Mouse (Mus musculus) megakaryocyte, embryonic 14.5 days (primary cell): ENCODE measurements at regions not wholly inside any gene's neighbourhood (a gene's known extent, or its start where the extent isn't known, plus 50 kb on each side); places are given as distances from the start of the nearest gene placed in this dataset.

Source experiments
- FLI1 ChIP-seq: IDR thresholded peaks from 2 replicates; pipeline ENCODE4 v1.6.1; 2012; ENCODE audit warnings: low read length, inconsistent platforms, mixed read lengths
- GATA1 ChIP-seq: IDR thresholded peaks from 3 replicates; pipeline ENCODE4 v1.6.1; 2012; ENCODE audit warnings: mixed read lengths, low read length, inconsistent platforms, borderline replicate concordance

DNA sequence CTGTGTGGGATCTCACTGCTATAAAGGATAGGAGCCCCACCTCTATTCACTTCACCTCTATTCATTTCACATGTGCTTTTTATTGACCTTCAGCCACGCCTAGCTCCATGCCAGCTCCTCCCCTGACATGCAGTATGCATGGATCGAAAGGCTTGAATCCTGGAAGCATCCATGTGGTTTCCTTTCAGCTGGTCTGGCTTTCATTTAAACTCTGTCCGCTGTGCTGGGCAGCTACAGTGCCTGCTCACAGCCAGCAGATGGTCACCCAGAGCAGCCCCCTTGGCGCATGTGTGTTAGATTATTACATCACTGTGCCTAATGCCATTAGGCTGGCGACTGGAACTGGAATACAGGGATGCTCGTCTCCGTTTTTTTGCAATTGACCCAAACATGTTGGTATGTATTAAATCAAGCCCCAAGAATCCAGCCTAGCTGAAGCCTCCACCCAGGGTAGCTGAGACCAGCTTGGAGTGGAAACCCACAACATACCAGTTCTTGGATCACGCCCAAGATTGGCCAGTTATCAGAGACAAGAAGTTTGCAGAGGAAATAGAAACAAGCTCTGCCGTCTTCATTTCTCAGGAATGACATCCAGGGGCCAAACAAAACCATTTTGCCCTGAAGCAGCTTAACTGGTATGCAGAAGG lies 113.2 kb downstream of the Inhbb start:
- TF ChIP-seq GATA1 (no peak), FLI1 (no peak)
